Mouse (Mus musculus) naive thymus-derived CD4-positive, alpha-beta T cell, adult 2 months (primary cell): Measurements from ENCODE around the gene Tmem232.
"Not testable (repeated sequence)": the region's sequence is repeated elsewhere in the genome, so short reads cannot be mapped to it uniquely, and the experiment has no call there.

Source experiments
- DNase-seq: peaks from one replicate; pipeline ENCODE4 v3.0.0-alpha.2; 2011; ENCODE audit warnings: low read depth

Gene Tmem232

DNA sequence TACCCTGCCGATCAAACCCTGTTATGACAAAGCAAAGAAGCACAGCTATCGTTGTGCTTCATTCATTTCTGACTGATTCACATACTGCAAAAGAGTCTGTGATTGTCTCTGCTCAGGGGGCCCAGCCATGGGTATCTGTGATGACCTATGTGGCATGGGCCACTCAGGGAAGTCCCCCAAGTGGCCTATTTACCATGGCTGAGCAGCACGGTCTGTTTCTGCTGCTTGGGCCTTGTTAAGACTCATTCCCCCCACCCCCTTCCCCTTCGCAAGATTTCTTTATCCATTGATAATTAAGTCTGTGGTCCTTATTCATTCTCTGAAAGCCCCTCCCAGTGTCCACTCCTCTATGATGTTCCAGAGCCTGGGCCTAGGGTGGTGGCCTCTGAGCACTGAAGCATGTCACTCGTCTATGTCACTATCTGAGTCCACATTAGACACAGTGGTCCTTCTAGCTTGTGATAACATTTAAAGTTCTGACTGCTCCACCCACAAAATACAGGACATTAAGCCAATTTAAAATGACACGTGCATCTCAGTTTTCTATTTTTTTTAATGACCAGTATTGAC lies 315.1 kb downstream of the Tmem232 start:
- DNase-seq: no peak

- not testable (repeated sequence) for DNase-seq
These were observed 318.9 kb downstream of the Tmem232 start for GRCm38 (mm10) chr17:65221687-65222086.
